Mouse (Mus musculus) left cerebral cortex, adult 9 months (tissue): ENCODE data around the gene Robo3.
A peak's percentile ranks its signal among the peaks of the same experiment; 100 is the strongest.

ENCODE experiments used
- DNase-seq, 2 experiments: peaks; one replicate each; pipeline ENCODE4 v3.0.0; 2022; ENCODE audit warnings: low spot score in 2 of 2

The Robo3 gene

GRCm38 (mm10) chr9:37368081-37368830, 64.8 kb downstream of the Robo3 start:
- DNase-seq: no peak

DNA sequence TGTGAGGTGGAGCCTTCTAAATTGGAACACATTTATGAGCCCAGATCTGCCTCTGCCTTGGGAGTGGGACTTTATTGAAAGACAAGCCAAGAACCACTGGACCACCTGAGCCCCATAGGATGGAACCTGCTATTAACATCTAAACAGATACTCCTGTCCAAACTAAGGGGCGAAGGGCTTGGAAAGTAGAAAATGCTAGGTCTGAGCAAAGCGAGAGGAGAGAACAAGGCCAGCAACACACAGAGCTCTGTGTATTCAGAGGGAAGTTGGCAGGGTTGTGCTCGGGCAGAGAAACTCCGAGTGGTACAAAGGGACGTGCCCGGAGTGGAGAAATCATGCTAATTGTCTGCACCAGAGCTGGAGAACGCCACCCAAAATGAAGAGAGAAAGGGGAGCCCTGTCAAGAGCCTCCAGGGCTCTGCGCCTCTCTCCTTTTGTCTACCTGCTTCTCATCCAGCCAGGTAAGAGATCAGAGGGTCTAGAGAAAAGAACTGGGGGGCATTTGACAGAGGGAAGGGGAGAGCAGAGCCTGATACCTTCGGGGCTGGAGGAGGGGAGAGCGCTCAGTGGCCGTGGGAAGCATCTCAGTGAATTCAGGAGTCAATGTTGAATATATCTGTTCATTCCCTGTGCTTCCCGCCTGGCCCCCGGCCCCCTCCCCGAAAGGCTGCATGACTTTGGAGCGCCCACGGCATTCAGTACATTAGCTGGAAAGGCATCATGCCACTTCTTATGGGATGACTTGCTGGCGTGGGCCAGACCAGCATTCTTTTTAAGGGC, 65.6 kb downstream of the Robo3 start, which contains the start of gene Hepacam:
Hepacam (plus strand) TSS at position 51 of the 780 bp plus-strand sequence.
- peak in 1 of 2 experiments; percentile 72 for DNase-seq

DNA sequence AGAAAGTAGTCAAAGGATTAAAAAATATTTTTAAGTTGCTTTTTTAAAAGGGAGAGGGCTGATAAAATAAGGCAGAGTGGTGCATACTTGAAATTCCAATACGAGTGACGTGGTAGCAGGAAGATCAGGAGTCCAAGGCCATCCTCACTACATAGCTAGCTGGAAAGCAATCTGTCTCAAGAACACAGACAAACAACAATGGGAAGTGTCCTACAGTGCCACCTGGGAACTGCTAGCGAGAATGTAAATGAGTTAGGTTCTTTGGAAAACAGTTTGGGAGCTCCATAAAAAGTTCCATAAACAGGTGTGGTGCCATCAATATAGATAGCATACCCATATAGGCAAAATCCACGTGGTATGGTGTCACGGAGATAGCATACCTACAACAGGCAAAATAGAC, 67.3 kb downstream of the Robo3 start:
- DNase-seq: no peak
